Mouse (Mus musculus): ENCODE data around the gene Rfx4.

Rfx4 gene

DNA sequence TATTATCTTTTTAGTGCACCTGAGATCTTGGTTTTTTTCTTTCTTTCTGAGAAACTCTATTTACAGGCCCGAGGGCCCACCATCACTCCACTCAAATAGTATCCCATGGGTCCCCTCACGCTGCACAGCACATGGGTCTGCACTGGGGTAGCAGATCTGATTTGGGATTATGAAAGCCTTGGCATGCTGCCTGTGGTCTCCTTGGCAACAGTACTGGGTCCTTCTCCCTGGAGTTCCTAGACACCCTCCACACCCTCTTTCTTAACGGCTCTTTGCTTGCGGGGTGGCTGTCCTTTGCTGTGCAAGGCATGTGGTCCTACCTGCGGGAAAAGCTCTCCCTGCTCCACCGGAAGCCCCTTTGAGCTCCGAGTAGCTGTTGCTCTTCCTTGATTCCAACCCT, 147.4 kb downstream of the Rfx4 start:
- ATAC-seq (ENCODE audit: insufficient number of reproducible peaks, low FRiP score, low TSS enrichment), result no peak

DNA sequence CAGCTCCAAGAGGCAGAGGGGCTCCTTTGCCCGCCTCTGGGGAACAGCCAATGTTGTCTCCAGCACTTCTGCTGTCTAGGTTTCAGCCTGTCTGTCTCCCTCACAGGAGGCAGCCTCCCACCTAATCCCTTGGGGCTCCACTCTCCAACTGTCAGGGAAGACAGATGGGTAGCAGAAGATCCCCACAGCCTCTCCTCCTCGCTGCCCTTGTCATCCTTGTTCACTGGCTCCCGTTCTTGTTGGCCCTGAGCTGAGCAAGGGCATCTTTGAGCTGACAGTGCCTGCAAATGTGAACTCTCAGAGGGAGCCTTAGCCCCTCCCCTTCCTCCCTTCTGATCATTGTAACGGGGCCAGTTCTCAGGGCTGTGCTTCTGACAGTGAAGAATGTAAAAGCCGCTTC, 147.9 kb downstream of the Rfx4 start:
- no peak for ATAC-seq (ENCODE audit: insufficient number of reproducible peaks, low FRiP score, low TSS enrichment)

DNA sequence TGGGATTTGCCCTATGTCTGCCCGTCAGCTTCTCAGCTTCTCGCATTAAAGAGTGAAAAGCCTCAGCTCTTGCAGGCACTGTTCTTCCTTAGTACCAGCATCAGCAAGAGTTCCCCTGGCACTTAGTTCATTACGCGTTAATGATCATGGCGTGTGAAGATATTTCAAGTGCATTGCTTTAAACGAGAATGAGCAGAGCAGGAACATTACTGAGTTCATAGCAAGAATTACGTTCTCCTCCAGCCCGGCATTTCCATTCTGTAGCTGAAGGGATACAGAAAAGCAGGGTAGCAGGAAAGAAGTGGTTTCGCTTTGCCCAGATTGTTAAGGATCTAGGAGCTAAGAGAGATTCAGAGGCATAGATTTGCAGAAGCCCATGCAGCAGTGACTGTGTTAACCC, 151.0 kb downstream of the Rfx4 start:
- no peak for ATAC-seq (ENCODE audit: insufficient number of reproducible peaks, low FRiP score, low TSS enrichment)

DNA sequence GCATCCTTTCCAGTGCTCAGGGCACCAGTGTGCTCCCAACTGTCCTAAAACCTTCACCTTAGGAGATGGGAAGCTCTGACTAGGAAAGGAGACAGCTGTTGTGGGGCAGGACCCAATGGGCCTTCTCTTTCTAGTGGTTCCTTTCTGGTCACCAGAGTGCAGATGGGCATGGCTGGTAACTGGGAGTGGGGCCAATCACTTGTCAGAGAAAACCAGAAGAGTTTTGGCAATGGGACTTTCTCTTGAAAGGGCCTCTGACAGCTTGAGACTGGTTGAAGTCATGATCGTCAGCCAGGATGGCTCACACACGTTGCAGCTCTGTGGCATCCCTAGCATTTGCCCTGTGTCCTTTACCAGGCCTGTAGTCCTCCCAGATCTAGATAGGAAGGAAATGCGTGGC, 152.1 kb downstream of the Rfx4 start:
- ATAC-seq (ENCODE audit: insufficient number of reproducible peaks, low FRiP score, low TSS enrichment), result no peak

DNA sequence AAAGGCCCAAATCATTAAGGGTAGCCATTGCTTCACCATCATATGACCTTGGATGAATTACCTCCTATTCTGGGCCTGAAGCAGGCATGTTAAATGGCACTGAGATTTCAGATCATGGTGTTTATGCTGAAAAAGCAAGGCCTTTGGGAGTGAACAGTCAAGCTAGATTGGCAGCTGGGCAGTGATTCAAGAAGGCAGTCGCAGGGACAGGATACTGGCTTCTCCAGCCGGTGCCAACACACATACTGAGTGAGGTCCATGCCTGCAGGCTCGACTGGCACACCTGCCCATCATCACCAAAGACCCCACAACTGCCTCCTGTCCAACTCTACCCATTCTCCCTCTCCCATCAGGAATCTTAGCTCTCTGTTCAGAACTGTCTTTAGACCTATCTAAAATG, 152.6 kb downstream of the Rfx4 start:
- no peak for ATAC-seq (ENCODE audit: insufficient number of reproducible peaks, low FRiP score, low TSS enrichment)

DNA sequence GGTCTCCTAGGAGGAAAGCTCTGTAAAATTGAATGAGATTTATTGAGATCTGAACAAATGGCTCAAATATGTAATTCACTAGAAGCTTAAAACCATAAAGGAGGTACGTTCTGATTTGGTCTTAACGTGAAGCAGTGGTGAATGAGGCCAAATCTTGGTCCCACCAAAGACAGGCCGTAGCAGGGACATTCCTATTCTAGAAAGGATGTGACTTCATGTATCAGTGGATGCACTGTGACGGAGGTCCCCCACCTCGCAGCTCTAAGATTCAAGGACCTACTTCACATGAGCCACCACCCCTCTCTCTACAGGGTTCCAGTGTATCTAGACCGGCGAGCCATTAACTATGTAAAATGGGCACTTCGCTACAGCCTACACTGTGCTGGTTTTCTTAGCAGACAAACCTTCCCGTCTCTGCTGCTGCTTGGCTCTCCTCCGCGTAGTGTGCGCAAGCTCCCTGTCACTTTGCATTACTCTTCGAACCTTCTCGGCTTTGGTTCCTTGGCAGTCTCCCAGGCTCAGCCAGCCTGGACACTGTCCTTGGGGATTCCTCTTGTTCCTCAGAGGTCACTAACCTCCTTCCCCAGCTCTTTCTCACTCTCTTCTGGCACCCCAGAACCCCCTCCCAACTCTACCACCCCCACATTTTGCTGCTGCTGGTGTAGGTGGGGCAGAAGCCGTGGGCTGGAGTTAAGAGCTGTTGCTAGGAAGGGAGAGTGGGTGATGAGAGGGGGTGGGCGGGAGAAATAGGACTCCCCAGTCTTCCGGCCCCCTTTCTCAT, 153.3 kb downstream of the Rfx4 start:
- ATAC-seq (ENCODE audit: insufficient number of reproducible peaks, low FRiP score, low TSS enrichment), result no peak

DNA sequence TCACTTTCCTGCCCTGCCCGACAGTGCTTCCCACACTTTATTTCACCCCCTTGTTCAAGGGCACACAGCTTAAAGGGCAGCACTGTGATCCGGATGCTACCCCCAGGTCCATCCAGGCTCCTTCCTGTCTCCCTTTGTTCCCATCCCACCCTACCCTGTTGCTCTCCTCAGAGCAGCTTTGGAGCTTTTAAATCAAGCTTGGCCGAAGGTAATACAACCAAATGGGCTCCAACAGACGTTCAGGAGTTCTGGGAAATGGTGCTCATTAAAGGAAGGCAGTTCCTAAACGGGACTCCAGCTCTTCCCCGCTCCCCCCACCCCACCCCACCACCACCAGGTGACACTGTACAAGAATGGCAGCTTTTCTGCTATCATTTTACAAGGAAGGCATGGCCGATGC, 154.3 kb downstream of the Rfx4 start:
- no peak for ATAC-seq (ENCODE audit: insufficient number of reproducible peaks, low FRiP score, low TSS enrichment)

DNA sequence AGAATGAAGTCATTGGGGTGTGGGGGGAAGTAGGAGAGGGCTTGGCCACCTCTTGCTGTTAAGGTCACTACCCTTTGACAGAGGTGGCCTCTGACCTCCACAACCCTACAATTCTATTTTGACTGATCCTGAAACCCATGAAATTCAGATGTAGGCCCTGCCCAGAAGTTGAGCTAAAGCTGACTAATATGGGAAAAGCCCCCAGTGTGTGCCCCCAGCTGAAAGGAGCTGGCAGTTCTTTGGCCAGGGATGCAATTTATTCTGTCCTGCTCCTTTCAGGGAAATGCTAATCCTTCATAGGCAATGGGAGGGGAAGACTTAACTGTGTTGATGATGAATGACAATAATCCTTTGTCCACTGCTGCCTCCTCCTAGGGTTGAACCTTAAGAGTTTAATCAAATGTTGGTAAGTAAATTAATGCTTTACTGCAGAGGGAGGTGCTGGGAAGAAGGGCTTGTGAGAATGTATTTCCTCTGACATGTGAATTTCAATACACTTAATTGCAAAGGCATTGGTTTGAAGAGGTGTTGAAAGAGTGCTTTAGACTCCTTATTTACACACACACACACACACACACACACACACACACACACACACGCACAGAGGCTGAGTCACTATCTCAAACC, 155.0 kb downstream of the Rfx4 start:
- no peak for ATAC-seq (ENCODE audit: insufficient number of reproducible peaks, low FRiP score, low TSS enrichment)

DNA sequence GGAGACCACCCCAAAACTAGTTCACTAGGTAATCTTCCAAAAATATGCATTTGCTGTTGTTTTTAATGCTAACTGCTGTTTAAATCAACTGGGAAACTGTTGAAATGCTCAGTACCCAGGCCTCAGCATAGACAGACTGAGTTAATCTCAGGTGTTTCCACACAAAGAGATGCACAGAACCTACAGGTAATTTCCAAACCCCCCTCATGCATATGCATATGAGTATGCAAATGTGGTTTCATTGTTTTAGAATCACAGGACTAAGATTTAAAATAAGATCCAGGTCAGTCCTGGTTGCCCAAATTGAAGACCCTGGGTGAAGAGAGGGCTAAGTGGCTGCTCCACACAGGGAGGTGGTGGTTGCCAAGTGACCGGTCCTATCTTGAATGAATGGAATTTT, 157.3 kb downstream of the Rfx4 start:
- ATAC-seq (ENCODE audit: insufficient number of reproducible peaks, low FRiP score, low TSS enrichment), result no peak

DNA sequence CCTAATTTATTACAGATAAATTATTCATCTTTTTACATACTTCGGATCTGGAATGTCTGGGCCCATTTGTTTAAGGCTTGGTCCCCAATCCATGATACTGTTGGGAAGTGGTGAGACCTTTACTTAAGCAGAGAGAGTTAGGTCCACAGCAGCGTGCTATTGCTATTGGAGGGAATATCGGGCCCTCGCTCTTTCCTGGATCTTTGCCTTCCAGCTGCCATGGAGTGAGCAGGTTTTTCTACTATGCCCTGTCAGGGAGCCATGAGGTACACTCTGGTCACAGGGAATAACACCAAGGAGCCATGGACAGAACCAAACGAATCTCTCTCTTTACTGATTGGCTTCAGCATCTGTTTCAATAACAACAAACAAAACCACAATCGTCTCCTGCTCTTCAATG, 159.6 kb downstream of the Rfx4 start:
- ATAC-seq (ENCODE audit: insufficient number of reproducible peaks, low FRiP score, low TSS enrichment), result no peak

DNA sequence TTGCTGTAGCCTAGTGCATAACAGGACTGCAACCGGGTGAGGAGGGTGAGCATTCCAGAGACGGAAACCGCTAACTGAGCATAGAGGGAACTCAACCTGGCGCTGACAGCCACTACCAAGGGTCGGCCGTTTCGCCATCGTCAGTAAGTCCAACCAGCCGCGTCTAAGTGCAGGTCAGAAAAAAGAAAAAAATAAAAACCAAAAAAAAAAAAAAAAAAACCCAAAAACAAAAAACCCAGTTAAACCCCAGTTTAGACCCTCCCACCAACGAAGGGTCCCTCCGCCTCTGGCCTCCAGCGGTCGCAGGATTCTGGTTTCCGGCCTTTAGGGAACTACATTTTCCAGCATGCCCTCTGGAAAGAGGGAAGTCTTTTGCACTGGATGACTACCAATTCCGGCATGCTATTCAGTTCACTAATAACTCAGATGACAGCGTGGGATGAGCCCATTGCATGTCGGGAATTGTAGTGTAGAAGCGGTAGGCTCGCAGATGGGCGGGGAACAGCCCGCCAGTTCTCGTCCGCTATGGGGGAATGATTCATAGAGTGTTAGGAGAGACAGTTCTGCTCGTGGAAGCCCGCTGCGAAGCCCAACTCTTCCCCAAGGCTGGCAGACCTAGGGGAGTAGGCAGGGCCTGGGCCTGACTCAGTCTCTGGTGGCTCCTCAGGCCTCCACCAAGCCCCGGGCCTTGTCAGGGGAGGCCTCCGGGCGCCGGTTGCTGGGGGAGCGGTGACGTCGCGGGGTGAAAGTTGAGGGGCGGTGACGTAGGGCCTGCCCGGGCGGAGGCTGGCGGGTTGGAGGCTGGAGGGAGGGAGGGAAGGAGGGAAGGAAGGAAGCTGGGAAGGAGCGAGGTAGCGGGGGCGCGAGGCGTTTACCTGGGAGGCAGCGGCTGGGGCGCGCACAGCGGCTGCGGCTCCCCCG, 161.2 kb downstream of the Rfx4 start, which contains the start of gene Ric8b:
Gene Ric8b (plus strand): TSS at position 807 of the 921 bp plus-strand sequence.
- ATAC-seq (ENCODE audit: insufficient number of reproducible peaks, low FRiP score, low TSS enrichment), result peak; percentile 96

DNA sequence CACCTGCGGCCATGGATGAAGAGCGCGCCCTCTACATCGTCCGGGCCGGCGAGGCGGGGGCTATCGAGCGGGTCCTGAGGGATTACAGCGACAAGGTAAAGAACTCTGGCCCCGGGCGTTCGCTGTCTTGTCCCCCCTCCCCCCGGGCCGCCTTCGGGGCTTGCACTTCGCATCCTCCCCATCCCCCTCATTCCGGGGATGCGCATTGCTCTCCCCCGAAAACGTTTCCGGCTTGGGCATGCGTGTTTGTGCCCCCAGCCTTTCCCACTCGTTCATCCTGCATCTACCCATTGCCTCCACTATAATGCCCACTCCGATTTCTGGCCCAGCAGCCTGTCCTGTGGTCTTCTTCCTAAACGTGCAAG, 161.9 kb downstream of the Rfx4 start:
- ATAC-seq (ENCODE audit: insufficient number of reproducible peaks, low FRiP score, low TSS enrichment), result no peak; the same call in 1 of the 2 replicates

DNA sequence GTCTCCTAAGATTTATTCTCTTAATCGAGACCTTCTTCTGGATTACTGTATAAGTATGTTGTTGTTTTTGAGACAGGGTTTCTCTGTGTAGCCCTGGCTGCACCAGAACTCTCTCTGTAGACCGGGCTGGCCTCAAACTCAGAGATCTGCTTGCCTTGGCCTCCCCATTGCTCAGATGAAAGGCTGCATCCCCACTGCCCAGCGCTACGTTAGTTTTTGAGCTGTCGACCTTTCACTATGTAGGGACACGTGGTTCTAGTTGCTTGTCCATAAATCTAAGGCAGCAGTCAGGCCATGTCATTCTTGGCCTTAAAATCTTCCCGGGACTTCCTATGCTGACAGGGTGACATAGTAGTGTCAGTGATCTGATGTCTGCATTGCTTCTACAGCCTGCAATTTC, 170.5 kb downstream of the Rfx4 start:
- ATAC-seq (ENCODE audit: insufficient number of reproducible peaks, low FRiP score, low TSS enrichment), result no peak

DNA sequence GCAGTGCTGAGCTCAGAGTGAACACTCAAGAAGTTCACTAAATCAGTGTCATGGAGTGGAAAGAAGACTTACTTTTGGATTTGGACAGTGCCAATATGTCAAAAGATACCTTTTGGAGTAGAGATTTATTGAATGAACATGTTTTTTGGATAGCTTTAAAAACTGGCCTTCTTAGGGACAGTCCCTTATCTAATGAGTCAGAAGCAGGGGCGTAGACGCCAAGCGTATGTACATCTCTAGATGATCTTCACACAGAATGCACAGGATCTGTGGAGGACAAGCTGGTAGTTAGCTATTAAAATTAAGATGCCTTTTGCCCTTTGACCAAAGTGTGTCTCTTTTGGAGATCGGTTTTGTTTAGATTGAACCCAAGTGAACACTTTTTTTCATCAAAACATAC, 171.0 kb downstream of the Rfx4 start:
- ATAC-seq (ENCODE audit: insufficient number of reproducible peaks, low FRiP score, low TSS enrichment), result no peak

DNA sequence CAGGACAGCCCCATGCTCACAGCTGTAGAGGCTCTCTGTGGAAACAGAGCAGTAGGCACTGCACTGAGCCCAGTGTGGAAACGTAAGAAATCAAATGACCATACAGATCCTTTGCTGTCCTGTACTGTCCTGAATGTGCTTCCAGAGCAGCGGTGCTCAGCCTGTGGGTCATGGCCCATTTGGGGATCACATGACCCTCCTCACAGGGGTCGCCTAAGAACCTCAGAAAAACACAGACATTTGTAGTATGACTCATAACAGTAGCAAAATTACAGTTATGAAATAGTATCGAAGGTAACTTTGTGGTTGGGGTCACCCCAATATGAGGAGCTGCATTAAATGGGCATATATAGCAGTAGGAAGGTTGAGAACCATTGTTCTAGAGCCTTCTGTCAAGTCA, 172.6 kb downstream of the Rfx4 start:
- no peak for ATAC-seq (ENCODE audit: insufficient number of reproducible peaks, low FRiP score, low TSS enrichment)

DNA sequence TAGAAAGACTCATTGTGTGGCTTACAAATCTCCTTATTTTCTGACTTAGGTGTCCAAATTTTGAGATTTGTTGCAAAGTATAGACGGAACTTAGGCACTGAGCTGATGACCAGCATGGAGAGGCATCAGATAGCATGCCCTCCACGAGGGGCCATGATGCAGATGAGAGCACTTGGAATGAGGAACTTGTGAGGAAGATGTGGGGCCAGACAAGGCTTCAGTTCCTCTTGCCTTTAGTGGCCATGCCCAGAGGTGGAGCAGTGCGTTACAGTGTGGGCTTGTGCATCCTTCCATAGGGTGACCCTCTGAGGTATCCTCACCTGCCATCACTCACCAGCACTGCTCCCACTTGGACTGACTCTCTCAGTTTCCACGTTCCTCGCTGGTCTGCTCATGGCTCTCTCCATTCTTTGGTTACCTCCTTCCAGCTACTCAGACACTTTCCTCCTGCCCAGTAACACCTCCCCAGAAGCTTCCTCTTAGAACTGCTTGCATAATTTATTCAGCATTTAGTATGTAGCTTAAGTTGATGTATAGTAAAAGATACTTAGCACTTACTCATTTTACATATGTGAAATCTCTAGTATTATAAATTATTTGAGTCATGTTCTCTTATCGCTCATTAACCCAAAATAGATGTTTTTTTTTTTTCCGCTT, 179.8 kb downstream of the Rfx4 start:
- ATAC-seq (ENCODE audit: insufficient number of reproducible peaks, low FRiP score, low TSS enrichment), result no peak

DNA sequence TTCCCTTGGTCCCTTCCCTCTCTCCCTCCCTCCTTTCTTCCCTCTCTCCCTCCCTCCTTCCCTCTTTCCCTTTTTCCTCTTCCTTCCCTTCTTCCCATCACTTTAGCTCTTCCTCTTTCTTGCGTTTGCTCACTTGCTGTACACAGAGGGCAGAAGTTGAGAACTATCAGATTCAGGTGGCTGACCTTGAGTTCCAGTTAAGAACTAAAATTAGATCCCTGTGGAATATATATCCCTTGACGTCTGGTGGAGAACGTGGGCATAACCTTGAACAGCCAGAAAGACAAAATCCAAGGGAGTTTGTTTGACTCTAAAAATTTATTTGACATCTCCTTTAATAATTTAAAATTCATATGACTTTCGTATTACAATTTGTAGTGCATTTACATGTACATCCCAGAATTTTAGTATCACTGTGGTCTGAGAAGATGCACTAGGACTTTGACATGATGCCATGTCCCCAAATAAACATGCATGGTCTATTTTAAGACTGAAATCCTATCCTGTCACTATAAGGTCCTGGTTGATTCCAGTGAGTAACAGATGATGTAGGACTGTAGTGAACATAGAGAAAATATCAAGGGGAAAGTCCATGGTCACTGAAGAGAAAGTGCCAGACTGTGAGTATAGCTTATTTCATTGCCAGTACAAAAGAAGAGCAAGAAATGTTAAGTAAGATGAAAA, 181.1 kb downstream of the Rfx4 start:
- ATAC-seq (ENCODE audit: insufficient number of reproducible peaks, low FRiP score, low TSS enrichment), result no peak

DNA sequence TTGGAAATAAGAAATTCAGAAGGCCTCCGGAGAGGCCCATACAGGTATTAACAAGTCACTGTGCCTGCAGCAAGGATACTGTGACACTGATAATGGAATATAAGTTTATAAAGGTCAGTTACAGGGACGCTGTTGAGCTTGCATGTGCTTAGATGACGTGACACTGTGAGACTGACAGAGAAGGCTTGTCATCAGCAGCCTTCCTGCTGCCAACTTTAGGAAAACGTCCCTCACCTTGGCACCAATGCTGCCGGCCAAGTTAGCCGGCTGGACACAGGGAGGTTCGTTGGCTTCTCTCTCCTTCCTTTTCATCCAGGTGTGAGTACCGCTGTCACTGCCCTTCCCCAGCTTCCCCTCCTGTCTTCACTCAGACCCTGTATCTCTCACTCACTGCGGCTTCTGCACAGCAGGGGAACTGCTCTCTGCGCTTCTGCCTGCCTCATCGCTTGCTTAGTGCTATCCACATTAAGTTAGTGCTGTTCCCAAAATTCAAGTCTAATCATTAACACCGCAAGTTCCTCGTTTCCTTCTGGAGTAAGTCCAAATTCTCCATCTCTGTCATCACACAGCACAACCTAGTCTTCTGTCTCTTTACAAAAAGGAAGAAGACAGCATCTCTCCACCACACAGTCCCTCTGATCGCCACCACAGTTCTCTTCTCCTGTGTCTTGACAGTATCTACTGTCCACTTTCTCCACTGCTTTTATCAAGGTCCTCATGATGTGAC, 182.4 kb downstream of the Rfx4 start:
- no peak for ATAC-seq (ENCODE audit: insufficient number of reproducible peaks, low FRiP score, low TSS enrichment)

DNA sequence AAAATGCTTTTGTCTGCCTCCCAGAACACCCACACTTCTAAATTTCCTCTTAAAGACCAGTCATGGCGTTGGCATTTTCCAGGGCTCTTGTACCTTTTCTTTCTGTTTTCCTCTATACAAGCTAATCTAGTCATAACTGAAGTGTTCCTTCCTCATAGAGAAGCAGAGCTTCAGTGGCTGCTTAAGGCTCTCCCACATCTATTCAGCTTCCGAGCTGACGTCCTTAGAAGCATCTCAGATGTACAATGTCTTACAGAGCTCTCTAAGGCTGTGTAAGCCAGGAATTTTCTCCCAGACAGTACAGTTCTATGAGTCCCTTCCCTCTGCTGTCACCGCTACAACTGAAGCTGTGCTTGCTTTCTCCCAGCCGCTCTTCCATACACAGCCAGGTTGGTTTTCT, 183.0 kb downstream of the Rfx4 start:
- ATAC-seq (ENCODE audit: insufficient number of reproducible peaks, low FRiP score, low TSS enrichment), result no peak

Measured in cerebellum, adult (tissue).